Mouse (Mus musculus) embryonic fibroblast, embryonic 13.5 days (primary cell): ENCODE measurements around the gene Eif4e3. TPM values are rescaled to one million over a fixed set of nuclear protein-coding genes. Genes with fewer than 3 reads are reported as not detected.

Experiments
- H3K27ac ChIP-seq: 2 replicates; pipeline ENCODE4 v1.5.1; 2012; ENCODE audit warnings: low read length, control low read depth, inconsistent platforms; ENCODE audit not compliant: insufficient read depth
- H3K4me1 ChIP-seq: 2 replicates; pipeline ENCODE4 v1.6.1; 2011; ENCODE audit warnings: low read length; ENCODE audit not compliant: control insufficient read depth, insufficient read depth
- H3K4me3 ChIP-seq: 2 replicates; pipeline ENCODE4 v1.5.1; 2011; ENCODE audit warnings: mild to moderate bottlenecking, control low read depth, low read length; ENCODE audit not compliant: insufficient read depth
- CTCF ChIP-seq: IDR thresholded peaks from 2 replicates; pipeline ENCODE4 v1.5.1; 2011; ENCODE audit warnings: mild to moderate bottlenecking, control low read depth, low read length, moderate library complexity, borderline replicate concordance; ENCODE audit not compliant: insufficient read depth
- POLR2A ChIP-seq: IDR thresholded peaks from 2 replicates; pipeline ENCODE4 v1.6.1; 2011; ENCODE audit warnings: low read depth, mild to moderate bottlenecking, control low read depth, low read length, moderate library complexity
- polyA plus RNA-seq: library from polyadenylated mRNA; stranded (reverse); fragments of >200 nt; gene quantifications from 2 replicates; pipeline ENCODE4 v1.2.4, GENCODE M21; 2011; ENCODE audit warnings: low read depth; ENCODE audit not compliant: missing spikeins, insufficient read length

Eif4e3 gene
- polyA plus RNA-seq, 1 experiment = 13.5 TPM

DNA sequence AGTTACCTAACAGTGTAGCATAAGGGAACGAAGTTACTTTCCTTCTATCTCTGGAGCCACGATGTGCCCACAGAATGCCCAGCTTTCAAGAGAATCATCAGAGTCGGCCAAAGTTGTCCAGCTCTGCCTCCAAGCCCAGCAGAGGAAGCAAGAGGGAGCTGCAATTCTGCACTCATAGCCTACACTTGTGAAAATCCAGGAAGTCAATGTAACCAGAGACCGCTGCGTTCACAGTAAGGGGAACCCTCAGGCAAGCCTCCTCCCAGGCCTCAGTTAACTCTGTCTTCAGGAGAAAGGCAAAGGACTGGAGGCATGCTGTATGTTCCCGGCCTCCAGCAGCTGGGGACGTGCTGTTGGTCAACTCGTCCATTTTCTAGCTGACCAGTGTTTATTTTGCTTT, 719 bp upstream of the Eif4e3 start:
- Histone ChIP-seq H3K4me1 (no peaks in the 10 kb centered on the region), H3K4me3 (peak overlapping the region; percentile 45; the same call in 1 of the 2 replicates), H3K27ac (no peak overlapping the region)
- TF ChIP-seq POLR2A (no peak), CTCF (no peak)

DNA sequence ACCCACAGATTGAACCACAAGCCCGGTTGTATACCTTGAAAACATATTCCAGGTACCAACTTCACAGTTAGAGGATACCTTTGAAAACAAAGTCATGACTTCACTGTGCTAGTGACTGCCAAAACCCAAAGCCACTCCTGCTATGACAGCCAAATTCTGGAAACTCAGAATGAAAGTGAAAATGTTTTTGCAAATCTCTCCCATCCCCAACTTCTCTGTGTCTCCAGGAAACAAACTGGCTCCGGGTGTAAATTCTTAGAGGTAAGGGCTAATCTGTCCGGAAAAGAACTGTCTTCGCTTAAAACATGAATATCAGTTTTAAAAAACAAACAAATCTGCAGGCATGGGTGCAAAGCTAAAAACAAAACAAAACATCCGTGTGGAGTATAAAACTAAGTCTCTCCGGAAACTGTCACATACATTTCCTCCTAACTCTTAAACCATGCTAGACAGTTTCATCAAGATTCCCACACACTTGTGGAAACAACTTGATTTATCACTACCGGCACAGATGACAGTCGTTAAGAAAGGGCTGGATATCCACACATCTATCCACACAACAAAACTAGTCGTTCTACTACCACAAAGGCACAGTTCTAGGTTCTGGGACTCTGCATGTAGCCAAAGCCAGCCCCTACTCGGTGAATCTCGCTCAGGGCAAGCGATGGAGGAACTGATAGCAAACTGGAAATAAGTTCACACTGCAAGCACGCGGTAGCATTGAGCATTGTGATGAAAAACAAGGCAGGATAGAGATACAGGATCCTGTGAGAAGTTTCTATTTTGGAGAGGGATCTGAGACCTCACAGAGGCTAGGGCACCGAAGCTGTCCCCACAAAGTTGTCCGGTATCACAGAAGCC, 884 bp downstream of the Eif4e3 start:
- no peak overlapping the region for H3K27ac ChIP-seq
- no peaks in the 10 kb centered on the region for H3K4me1 ChIP-seq
- H3K4me3 ChIP-seq = peak overlapping the region; percentile 49
- TF ChIP-seq CTCF (no peak), POLR2A (no peak)

DNA sequence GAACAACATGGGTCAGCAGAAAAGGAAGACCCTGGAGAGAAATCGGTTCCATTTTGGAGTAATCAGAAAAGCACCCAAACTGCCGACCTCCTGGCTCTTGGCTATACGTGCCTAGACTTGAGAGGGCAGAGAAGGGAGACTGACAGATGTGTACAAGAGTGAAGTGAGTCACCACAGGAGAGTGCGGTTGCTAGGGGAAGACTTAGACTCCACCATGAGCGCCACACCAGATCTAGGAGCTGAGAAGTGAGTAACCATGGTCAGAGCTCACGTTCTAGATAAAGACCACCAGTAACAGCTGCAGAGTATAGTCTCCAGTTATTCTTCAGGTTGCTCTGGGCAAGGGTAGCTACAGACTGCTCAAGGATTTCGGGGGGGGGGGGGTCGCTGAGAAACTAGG, 3.3 kb downstream of the Eif4e3 start:
- no peak overlapping the region for H3K4me3 ChIP-seq
- H3K4me1 ChIP-seq = no peaks in the 10 kb centered on the region
- no peak overlapping the region for H3K27ac ChIP-seq
- TF ChIP-seq POLR2A = no peak
- no peak for TF ChIP-seq CTCF

DNA sequence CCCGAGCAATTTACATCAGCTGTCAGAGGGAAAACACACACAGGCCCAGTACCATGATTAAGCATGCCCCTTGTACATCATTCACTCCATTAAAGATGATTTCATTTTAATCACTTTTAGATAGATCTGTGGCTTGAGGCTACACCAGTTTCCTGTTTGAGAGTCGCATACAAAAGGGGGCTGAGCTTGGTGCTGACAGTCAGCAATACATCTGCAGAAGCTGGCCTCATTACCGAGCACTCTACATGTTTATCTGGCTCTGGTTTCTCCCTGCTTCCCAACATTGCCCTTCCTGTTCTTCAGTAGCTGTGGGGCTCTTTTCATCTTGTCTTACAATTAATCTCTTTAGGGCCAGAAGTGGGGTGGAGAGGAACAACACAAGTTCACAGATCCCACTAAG, 6.1 kb downstream of the Eif4e3 start:
- Histone ChIP-seq H3K27ac (no peak overlapping the region), H3K4me1 (no peaks in the 10 kb centered on the region), H3K4me3 (no peak overlapping the region)
- no peak for TF ChIP-seq POLR2A
- TF ChIP-seq CTCF = no peak

DNA sequence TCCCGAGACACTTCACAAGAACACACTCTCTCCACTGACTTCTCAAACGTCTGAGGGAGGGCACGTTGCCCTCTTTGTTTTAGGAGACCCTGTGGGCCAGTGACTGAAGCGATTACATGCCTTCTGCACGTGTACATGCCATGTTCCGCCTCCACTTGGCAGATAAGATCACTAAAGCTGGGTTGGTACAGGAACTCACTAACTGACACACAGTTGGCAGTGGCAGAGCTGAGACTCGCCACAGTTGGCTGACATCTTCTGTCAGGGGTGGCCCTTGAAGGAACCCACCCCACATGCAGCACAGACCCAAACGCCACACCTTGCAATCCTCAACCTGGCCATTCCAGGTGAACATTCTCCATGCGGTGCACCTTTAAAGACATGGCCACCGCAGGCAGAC, 8.0 kb downstream of the Eif4e3 start:
- Histone ChIP-seq H3K27ac (no peak overlapping the region), H3K4me3 (no peak overlapping the region), H3K4me1 (no peaks in the 10 kb centered on the region)
- TF ChIP-seq CTCF (no peak), POLR2A (no peak)

DNA sequence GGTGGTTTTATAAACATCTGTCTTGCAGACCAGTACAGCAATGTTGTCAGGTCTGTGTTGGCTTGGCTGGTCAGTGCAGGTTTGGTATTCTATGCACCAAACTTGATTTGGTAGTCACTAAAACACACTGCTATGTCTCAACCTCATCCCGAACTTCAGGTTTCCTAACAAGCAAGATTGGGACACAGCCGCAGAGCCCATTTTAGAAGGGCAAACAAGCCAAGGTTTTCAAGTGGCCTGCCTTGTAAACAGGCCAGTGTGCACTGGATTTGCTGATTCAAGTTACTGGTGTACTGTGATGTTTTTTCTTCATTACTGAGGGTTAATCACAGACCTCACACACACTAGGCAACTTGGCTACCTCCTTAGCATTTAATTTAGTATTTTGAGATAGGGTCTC, 10.5 kb downstream of the Eif4e3 start:
- Histone ChIP-seq H3K27ac (no peak overlapping the region), H3K4me1 (no peaks in the 10 kb centered on the region), H3K4me3 (no peak overlapping the region)
- TF ChIP-seq CTCF (no peak), POLR2A (no peak)

DNA sequence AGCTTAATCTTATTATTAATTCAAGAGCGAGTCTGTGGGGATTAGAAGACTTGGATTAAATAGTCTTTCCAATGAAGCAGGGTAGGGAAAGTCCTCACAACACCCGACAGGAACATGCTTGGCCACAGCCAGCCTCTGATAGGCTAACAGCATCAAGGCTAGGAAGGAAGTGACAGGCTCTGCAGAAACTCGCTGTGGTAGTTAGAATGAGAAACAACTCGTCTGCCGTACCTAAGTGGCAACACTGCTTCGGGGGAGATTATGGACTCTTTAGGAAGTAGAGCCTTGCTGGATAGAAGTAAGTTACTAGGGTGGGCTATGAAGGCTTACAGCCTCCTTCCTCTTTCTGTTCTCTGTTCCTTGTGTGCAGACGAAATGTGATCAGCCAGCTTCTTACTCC, 11.1 kb downstream of the Eif4e3 start:
- Histone ChIP-seq H3K27ac (no peak overlapping the region), H3K4me1 (no peaks in the 10 kb centered on the region), H3K4me3 (no peak overlapping the region)
- TF ChIP-seq CTCF (no peak), POLR2A (no peak)

DNA sequence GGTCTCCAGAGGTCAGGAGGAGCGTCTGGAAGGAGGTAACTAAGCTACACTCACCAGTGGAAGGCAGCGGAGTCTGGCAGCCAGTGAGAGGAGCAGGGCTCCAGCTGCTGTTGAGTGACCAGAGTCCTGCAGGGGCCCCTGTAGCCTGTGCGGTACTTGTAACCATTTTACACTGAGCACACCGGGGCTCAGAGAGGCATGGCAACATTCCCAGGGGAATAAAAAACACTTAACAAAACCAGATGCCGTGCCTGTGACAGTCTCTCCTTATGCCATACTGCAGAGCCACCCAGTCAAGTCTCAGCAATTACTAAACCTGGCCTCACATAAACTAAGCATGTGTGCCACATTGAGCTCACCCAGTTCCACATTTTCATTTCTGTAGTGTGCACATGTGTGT, 12.2 kb downstream of the Eif4e3 start:
- H3K4me3 ChIP-seq = no peak overlapping the region
- no peaks in the 10 kb centered on the region for H3K4me1 ChIP-seq
- no peak overlapping the region for H3K27ac ChIP-seq
- no peak for TF ChIP-seq CTCF
- no peak for TF ChIP-seq POLR2A

DNA sequence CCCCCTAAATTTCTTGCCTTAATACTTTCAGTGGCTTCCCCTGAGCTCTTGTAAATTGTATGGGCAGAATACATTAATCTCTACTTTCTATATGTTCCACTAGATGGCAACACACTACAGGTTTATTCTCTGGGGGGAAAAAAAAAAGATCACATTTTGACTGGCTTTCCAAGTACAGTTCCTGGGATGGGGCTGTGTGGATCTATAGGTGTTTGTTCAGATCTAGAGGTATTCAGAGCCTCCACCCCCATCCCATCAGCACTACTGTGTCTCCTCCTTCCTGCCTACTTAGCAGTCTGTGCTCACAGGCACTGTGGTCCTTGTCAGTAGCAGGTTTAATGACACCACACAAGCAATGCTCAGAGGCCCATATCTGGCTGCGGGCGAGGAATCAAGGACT, 14.2 kb downstream of the Eif4e3 start:
- H3K4me1 ChIP-seq = no peaks in the 10 kb centered on the region
- H3K27ac ChIP-seq = no peak overlapping the region
- H3K4me3 ChIP-seq = no peak overlapping the region
- no peak for TF ChIP-seq CTCF

DNA sequence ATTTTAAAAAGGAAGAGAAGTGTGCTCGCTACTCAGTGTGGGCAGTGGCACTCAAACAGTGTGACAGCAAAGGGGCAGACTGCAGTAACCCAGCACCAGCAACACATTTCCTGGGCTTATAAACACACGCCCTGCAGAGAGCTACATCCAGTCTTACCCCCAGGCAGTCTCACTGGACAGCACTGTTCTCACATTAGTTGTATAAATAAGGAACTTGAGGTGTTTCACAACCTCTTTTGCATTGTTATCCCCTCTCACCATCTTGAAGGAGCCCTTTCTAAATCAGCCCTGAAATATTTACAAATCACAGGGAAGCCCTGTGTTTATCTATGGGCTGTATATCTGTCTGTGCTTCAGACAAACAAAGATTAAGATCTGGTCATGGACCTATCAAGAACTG, 17.3 kb downstream of the Eif4e3 start:
- no peak overlapping the region for H3K4me3 ChIP-seq
- no peak for TF ChIP-seq POLR2A
- no peak for TF ChIP-seq CTCF
- H3K4me1 ChIP-seq = no peaks in the 10 kb centered on the region
- no peak overlapping the region for H3K27ac ChIP-seq
